Mouse (Mus musculus) kidney, embryonic 15.5 days (tissue): ENCODE data around the gene Morc4. TPM values are rescaled to one million over a fixed set of nuclear protein-coding genes. Genes with fewer than 3 reads are reported as not detected.
A peak's percentile ranks its signal among the peaks of the same experiment; 100 is the strongest.

Experiments
- ATAC-seq: fragments of 200-750 bp; cut with Nextera tagmentation; replicated peaks from 2 replicates; pipeline ENCODE4 v1.8.0; 2017; ENCODE audit warnings: moderate TSS enrichment; ENCODE audit not compliant: low FRiP score
- H3K27ac ChIP-seq: fragments of 300-500 bp; sonication (generic); 2 replicates; pipeline ENCODE4 v1.5.1; 2015; ENCODE audit warnings: mild to moderate bottlenecking, inconsistent platforms
- H3K27me3 ChIP-seq: fragments of 300-500 bp; sonication (generic); 2 replicates; pipeline ENCODE4 v1.6.1; 2015; ENCODE audit warnings: inconsistent platforms
- H3K36me3 ChIP-seq: fragments of 300-500 bp; sonication (generic); 2 replicates; pipeline ENCODE4 v1.6.1; 2015; ENCODE audit warnings: inconsistent platforms
- H3K4me1 ChIP-seq: fragments of 300-500 bp; sonication (generic); 2 replicates; pipeline ENCODE4 v1.6.1; 2015; ENCODE audit warnings: inconsistent platforms
- H3K4me2 ChIP-seq: fragments of 300-500 bp; sonication (generic); 2 replicates; pipeline ENCODE4 v1.6.1; 2015; ENCODE audit warnings: moderate library complexity, mild to moderate bottlenecking, inconsistent platforms
- H3K4me3 ChIP-seq: fragments of 300-500 bp; sonication (generic); replicated peaks from 2 replicates; pipeline ENCODE4 v1.5.1; 2015; ENCODE audit warnings: mild to moderate bottlenecking, inconsistent platforms
- H3K9ac ChIP-seq: fragments of 300-500 bp; sonication (generic); 2 replicates; pipeline ENCODE4 v1.6.1; 2015; ENCODE audit warnings: mild to moderate bottlenecking, inconsistent platforms
- H3K9me3 ChIP-seq: fragments of 300-500 bp; sonication (generic); replicated peaks from 2 replicates; pipeline ENCODE4 v1.6.1; 2016; ENCODE audit warnings: inconsistent platforms
- WGBS: fragments of 180-500 bp; shearing (Covaris S2); methylation state at CpG from one replicate; pipeline ENCODE4 v1.1.7; 2015; ENCODE audit warnings: mixed read lengths; 5-methylcytosine and 5-hydroxymethylcytosine counted together
- polyA plus RNA-seq: library from polyadenylated mRNA; unstranded; fragments of >200 nt; fragmentation: Nextera tagmentation; extraction: Ambion mirVana; gene quantifications from 2 replicates; pipeline ENCODE4 v1.2.1, GENCODE M21; 2015

Morc4 gene
- polyA plus RNA-seq, 1 experiment from 2014 or later, result 13.8 TPM

DNA sequence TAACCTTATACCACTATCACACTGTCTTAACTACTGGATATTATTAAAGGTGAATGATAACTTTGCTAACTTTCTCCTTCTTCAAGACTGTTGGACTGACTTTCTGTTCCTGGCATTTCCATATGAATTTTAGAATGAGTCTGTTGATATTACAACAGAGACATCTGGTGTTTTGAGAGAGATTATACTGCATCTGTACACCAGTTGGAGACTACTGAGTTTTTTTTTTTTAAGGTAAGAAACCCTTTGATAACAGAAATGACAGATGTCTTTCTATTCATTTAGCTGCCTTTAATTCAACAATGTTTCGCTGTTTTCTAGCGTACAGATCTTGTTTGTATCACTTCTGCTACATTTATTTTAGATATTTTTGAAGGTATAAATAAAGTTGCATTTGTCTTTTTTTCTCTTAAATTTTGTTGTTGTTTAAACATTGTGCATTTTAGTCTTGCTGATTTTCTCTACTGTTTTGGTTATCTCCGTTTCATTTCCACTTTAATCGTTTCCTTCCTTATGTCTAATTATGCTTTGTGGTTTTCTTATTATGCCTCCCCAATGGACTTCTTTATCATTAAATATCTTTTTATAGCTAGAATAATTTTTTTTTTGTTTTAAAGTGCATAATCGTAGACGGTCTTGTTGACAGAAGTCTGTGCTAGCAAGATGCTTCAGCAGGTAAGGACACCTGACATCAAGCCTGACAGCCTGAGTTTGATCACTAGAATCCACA is 42.9 kb downstream of the Morc4 start:
- H3K4me1 ChIP-seq, result no peaks in the 10 kb centered on the region
- no peak overlapping the region for H3K9ac ChIP-seq
- no peaks in the 10 kb centered on the region for H3K9me3 ChIP-seq
- H3K4me3 ChIP-seq, result no peak overlapping the region
- 91% methylated on average over 6 of the region's 6 CpGs for WGBS
- no peaks in the 10 kb centered on the region; the same call in 1 of the 2 replicates for H3K36me3 ChIP-seq
- no peak overlapping the region for H3K4me2 ChIP-seq
- no peak for ATAC-seq
- no peak overlapping the region for H3K27ac ChIP-seq
- H3K27me3 ChIP-seq, result peaks cover 29% of the 10 kb centered on the region

DNA sequence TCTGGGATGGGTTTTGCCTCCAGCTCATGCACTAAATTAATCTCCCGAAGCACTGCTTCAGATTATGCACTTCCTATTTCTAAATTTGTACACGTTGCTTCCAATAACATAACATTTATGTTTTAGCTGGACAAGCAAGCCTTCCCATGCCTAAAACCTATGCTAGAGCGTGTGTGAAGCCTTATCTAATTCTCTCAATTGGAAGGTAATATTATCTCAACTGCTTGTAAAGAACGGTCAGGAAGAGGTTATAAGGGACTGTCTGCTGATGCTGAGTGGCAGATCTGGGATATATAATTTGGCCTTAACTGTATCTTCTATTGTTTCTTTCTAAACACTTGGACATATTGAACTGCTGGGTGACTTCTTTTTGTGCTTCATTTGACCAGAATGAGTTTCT is 44.6 kb downstream of the Morc4 start:
- Histone ChIP-seq H3K27ac (no peak overlapping the region), H3K27me3 (peaks cover 32% of the 10 kb centered on the region), H3K9ac (no peak overlapping the region), H3K36me3 (no peaks in the 10 kb centered on the region; the same call in 1 of the 2 replicates), H3K4me1 (no peaks in the 10 kb centered on the region), H3K4me3 (no peak overlapping the region), H3K4me2 (no peak overlapping the region), H3K9me3 (no peaks in the 10 kb centered on the region)
- WGBS, result 79% methylated on average over 4 of the region's 4 CpGs
- no peak for ATAC-seq

DNA sequence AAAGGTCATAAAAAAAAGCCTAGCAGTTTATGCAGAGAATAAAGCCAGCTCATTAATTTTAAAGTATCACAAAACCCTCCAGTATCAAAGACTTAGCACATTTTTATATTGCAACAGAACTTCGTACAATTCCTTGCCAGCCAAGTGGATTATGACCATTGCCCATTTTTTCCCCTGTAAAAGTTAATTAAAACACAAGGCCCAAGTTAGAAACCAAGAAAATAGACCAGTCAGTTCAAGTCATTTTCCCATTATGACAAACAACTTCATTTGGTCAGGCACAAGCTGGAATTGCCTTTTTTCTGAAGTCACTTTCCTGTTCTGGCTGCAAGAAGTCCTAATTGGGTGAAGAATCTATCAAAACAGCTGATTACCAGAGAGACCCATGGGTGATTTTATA is 46.1 kb downstream of the Morc4 start:
- Histone ChIP-seq H3K27me3 (peaks cover 26% of the 10 kb centered on the region), H3K4me1 (no peaks in the 10 kb centered on the region)
- 87% methylated on average over 1 of the region's 1 CpGs for WGBS

DNA sequence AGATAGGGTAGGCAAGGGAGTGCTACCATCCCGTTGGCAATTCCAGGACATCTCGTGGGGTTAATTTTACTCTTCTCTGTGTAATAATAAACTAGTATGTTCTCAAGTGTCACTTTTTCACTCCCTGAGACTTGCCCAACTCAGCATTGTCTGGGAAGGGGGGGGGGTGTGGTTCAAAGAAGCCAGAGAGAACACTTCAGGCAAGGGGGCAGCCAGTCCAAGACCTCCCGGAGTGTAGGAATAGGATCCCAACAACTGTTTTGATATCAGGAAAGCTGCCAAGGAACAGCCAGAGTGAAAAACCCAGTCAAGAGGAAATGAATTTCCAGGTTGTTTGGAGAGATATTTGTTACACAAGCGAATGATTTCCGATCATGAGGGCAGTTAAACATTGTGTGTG is 56.3 kb downstream of the Morc4 start:
- no peaks in the 10 kb centered on the region for H3K4me1 ChIP-seq
- H3K4me3 ChIP-seq, result no peak overlapping the region
- peak; percentile 62; the same call in 1 of the 2 replicates for ATAC-seq
- H3K4me2 ChIP-seq, result no peak overlapping the region
- WGBS, result 48% methylated on average over 5 of the region's 5 CpGs
- 0 out of 2 replicates have a peak overlapping the region, but pooled peaks have one; percentile 13 for H3K27ac ChIP-seq
- peaks cover 48% of the 10 kb centered on the region for H3K27me3 ChIP-seq
- H3K9ac ChIP-seq, result no peak overlapping the region
- H3K9me3 ChIP-seq, result no peaks in the 10 kb centered on the region
- H3K36me3 ChIP-seq, result no peaks in the 10 kb centered on the region

More for the DNA sequence above, 46.1 kb downstream of the Morc4 start:
- Histone ChIP-seq H3K27ac (no peak overlapping the region), H3K4me2 (no peak overlapping the region), H3K36me3 (no peaks in the 10 kb centered on the region; the same call in 1 of the 2 replicates), H3K4me3 (no peak overlapping the region), H3K9me3 (no peaks in the 10 kb centered on the region), H3K9ac (no peak overlapping the region)
- ATAC-seq, result no peak

DNA sequence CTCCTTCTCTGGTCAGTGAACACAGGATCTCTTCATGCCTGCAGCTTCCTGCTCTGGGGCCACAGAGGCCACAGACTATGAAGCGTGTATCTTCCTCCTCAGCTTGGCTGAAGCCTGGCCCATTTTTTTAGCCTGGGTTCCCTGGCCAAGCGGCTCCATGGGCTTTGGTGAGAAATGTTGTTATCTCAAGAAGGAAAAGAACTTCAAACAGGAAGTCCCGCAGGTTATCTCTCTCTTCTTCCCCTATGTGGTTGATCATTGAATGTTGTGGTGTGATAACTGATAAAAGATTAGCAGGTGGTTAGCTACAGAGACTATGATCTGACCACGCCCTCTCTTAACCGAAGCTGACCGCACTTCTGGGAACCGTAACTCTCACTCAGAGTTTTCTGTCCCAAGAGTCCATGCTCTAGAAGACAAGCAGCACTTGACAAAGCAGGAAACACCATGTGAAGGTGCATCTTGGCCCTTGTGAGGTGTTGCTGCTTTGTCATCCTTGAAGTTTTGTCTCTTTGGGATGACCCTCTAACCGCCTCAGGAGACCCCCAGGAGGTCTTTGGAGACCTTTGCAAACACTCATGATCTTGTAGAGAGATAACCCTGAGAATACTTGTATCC is 57.4 kb downstream of the Morc4 start:
- H3K4me2 ChIP-seq, result no peak overlapping the region
- no peak overlapping the region for H3K27ac ChIP-seq
- peaks cover 55% of the 10 kb centered on the region for H3K27me3 ChIP-seq
- H3K9ac ChIP-seq, result no peak overlapping the region
- H3K4me3 ChIP-seq, result no peak overlapping the region
- no peak for ATAC-seq
- no peaks in the 10 kb centered on the region for H3K4me1 ChIP-seq
- H3K36me3 ChIP-seq, result no peaks in the 10 kb centered on the region
- 86% methylated on average over 8 of the region's 8 CpGs for whole genome bisulfite sequencing
- no peaks in the 10 kb centered on the region for H3K9me3 ChIP-seq

DNA sequence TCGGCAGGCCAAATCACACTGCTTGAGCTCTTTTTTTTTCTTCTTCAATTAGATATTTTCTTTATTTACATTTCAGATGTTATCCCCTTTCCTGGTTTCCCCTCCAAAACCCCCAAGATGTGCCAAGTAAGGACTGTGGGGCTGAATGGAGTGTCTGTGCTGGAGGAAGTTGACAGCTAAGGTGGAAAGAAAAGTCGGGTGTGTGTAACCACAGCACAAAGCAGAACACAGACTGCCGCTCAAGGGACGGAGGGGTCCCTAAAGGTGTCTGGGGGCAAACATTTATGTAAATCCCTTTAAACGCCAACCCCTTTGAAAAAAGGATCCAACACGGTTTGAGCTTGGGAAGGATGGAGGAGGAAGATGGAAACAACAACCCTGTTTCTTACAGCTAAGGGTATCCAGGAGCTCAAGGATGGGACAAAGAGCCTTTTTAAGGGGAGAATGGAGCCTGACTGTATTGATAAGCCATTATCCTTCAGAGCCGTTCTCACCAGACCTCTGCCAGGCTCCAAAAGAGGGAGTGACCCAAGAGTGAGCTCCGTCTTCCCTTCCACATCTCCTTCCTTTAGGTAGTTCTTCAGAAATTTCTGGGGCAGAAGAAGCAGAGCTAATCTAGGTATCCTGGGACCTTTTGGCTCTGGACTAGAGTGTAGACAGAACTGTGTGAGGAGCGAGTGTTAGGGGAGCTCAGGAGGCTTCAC is 58.0 kb downstream of the Morc4 start:
- H3K27ac ChIP-seq, result no peak overlapping the region
- H3K9me3 ChIP-seq, result no peaks in the 10 kb centered on the region

DNA sequence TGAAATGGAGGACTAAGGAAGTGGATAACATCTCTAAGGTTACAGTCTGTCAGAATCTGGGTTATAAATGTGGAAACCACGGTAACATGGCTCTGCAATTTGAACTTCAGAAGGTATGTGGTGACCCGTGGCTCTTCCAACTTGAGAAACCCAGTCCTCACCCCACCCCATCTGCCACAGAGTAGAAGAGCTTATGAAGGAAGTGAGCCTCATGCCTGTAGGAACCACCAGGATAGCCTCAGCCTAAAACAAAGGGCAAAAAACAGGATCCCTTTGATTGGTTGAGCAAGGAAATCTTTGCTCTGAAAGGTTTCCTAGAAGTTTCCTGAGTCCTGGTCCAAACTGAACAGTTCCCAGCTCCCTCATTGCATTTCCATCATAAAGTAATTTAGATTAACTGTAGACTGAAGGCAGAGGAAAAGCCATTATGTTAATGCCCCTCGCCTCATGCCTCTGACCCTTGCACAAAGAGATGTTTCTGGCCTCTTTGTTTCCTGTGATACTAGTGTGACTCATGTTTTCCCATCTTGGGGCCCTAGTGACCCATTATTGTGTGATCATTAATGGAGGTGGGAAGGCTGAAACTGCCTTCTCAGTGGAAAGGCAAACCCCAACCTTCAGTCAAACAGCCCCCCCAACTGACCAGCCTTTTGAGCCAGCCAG is 58.7 kb downstream of the Morc4 start:
- Histone ChIP-seq H3K27me3 (peaks cover 54% of the 10 kb centered on the region), H3K36me3 (no peaks in the 10 kb centered on the region), H3K4me3 (no peak overlapping the region), H3K9ac (no peak overlapping the region), H3K4me2 (no peak overlapping the region), H3K27ac (no peak overlapping the region), H3K9me3 (no peaks in the 10 kb centered on the region), H3K4me1 (no peaks in the 10 kb centered on the region)
- WGBS, result 56% methylated on average over 3 of the region's 3 CpGs
- no peak for ATAC-seq

More for the DNA sequence above, 58.0 kb downstream of the Morc4 start:
- Histone ChIP-seq H3K36me3 (no peaks in the 10 kb centered on the region), H3K9ac (no peak overlapping the region), H3K27me3 (peaks cover 55% of the 10 kb centered on the region), H3K4me1 (no peaks in the 10 kb centered on the region), H3K4me2 (no peak overlapping the region), H3K4me3 (no peak overlapping the region)
- WGBS, result 84% methylated on average over 9 of the region's 9 CpGs
- no peak for ATAC-seq

DNA sequence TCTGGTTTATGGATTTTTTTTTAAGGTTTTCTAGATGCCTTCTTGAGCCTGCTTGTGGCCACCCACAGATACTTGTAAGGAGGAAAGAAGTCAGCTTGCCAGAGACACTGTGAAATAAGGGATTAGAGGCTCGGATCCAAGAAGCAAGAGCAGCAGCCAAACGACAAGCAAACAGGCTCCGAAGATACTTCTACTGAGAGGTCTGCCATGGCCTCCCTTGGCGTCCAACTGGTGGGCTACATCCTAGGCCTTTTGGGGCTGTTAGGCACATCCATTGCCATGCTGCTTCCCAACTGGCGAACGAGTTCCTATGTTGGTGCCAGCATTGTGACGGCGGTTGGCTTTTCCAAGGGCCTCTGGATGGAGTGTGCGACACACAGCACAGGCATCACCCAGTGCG is 63.0 kb downstream of the Morc4 start:
- WGBS, result 88% methylated on average over 10 of the region's 10 CpGs
- Histone ChIP-seq H3K27ac (no peak overlapping the region), H3K36me3 (no peaks in the 10 kb centered on the region), H3K4me1 (no peaks in the 10 kb centered on the region), H3K4me2 (no peak overlapping the region), H3K27me3 (peaks cover 38% of the 10 kb centered on the region), H3K9ac (no peak overlapping the region), H3K9me3 (no peaks in the 10 kb centered on the region), H3K4me3 (no peak overlapping the region)
- no peak for ATAC-seq

DNA sequence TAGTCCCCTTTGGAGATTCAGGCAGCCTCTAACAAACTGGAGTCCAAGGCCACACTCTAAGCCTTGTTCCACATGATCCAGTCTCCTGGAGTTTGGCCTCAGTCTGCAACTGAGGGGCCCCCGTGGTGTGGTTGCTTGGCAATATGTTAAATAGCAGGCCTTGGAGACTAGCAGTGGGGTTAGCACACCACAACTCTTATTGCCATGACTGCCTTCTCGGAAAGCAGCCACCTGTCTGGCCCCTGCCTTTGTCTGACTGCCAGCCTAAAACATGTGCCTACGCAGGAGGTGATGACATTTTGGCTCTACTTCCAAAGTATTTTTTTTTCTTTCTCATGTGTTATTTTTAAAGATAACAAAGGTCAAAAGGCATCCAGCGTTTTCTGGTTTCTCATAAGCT is 63.4 kb downstream of the Morc4 start:
- 0 out of 2 replicates have a peak, but pooled peaks have one; percentile 61 for ATAC-seq
- peaks cover 35% of the 10 kb centered on the region for H3K27me3 ChIP-seq
- no peaks in the 10 kb centered on the region for H3K9me3 ChIP-seq
- H3K36me3 ChIP-seq, result no peaks in the 10 kb centered on the region
- peak overlapping the region; percentile 32; the same call in 1 of the 2 replicates for H3K27ac ChIP-seq
- no peak overlapping the region for H3K4me3 ChIP-seq
- 51% methylated on average over 4 of the region's 4 CpGs for WGBS
- H3K4me2 ChIP-seq, result no peak overlapping the region
- no peaks in the 10 kb centered on the region for H3K4me1 ChIP-seq
- no peak overlapping the region for H3K9ac ChIP-seq

DNA sequence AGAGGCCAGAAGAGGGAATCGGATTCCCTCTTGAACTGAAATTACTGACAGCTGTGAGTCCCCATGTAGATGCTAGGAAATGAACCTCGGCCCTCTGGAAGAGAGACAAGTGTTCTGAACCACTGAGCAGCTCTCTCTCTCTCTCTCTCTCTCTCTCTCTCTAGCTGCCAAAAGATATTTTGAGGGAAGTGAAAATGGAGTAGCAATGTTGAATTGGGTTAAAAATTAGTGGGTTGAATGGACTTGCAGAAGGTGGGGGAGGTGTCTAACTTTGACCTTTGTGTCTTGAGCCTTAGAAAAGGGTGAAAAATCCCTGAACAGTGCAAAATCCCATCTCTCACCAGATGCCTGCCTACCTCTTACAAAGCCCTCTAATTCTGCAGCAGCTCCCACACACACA is 64.1 kb downstream of the Morc4 start:
- Histone ChIP-seq H3K9ac (no peak overlapping the region), H3K4me1 (no peaks in the 10 kb centered on the region), H3K36me3 (no peaks in the 10 kb centered on the region), H3K27me3 (peaks cover 29% of the 10 kb centered on the region), H3K9me3 (no peaks in the 10 kb centered on the region), H3K4me2 (no peak overlapping the region), H3K4me3 (no peak overlapping the region), H3K27ac (peak overlapping the region; percentile 32)
- peak; percentile 50; the same call in 1 of the 2 replicates for ATAC-seq
- WGBS, result 57% methylated on average over 2 of the region's 2 CpGs

DNA sequence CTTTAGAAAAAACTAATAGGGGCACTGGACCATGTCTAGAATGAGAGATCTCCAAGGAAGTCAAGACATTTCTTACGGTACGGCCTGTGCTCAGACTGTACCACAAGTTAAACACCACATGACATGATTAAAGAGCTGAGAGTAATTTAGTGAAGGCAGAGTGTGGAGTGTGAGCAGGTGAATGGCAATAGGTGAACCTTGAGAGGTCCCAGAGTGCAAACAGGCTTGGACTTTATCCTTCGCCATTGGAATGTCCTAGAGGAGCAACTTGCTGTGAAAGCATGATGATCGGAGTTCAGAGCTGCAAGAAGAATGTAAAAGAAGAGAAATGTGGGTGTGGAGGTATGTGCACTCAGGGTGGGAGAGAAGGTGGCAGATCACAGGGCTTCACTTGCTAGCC is 65.6 kb downstream of the Morc4 start:
- no peaks in the 10 kb centered on the region for H3K9me3 ChIP-seq
- H3K4me3 ChIP-seq, result no peak overlapping the region
- 86% methylated on average over 4 of the region's 4 CpGs for WGBS
- H3K36me3 ChIP-seq, result no peaks in the 10 kb centered on the region
- H3K27ac ChIP-seq, result no peak overlapping the region
- ATAC-seq, result peak; percentile 35; the same call in 1 of the 2 replicates
- peaks cover 32% of the 10 kb centered on the region for H3K27me3 ChIP-seq
- H3K9ac ChIP-seq, result no peak overlapping the region
- H3K4me1 ChIP-seq, result no peaks in the 10 kb centered on the region
- no peak overlapping the region for H3K4me2 ChIP-seq

DNA sequence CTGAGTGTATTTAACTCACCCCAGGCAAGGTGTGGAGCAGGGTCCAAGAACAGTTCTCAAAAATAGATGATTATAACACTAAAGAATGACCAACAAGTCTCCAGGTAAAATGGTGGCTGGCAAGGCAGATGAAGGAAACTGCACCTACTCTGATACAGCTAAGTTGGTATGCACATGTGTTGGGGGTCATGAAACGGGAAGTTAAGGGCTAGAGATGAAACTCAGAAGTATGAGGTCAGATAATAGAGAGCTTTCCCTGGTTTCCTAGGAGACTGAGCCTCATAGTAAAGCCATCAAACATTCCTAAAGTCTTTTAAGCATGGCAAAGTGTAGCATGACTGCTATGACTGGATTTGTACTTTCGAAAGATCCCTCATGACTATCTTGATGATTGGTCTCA is 68.4 kb downstream of the Morc4 start:
- Histone ChIP-seq H3K4me3 (no peak overlapping the region), H3K27ac (no peak overlapping the region), H3K4me2 (no peak overlapping the region), H3K27me3 (peaks cover 29% of the 10 kb centered on the region), H3K9ac (no peak overlapping the region), H3K9me3 (no peaks in the 10 kb centered on the region), H3K4me1 (no peaks in the 10 kb centered on the region), H3K36me3 (no peaks in the 10 kb centered on the region)
- WGBS, result 74% methylated on average over 2 of the region's 2 CpGs
- ATAC-seq, result no peak
